Mouse (Mus musculus) heart, adult 2 months (tissue): ENCODE measurements around the gene Gm45337. TPM values are rescaled to one million over a fixed set of nuclear protein-coding genes. Genes with fewer than 3 reads are reported as not detected.

Source experiments
- DNase-seq, 2 experiments: peaks; one replicate each; pipeline ENCODE4 v3.0.0; 2021
- H3K27ac ChIP-seq: fragments of 200-600 bp; 2 replicates; pipeline ENCODE4 v1.8.1; 2022
- H3K27me3 ChIP-seq: fragments of 200-500 bp; 2 replicates; pipeline ENCODE4 v1.6.1; 2012; ENCODE audit warnings: mild to moderate bottlenecking, low read length, inconsistent platforms, mixed read lengths; ENCODE audit not compliant: control insufficient read depth, insufficient read depth
- H3K36me3 ChIP-seq: fragments of 200-500 bp; 2 replicates; pipeline ENCODE4 v1.6.1; 2012; ENCODE audit warnings: low read length, inconsistent platforms; ENCODE audit not compliant: control insufficient read depth, insufficient read depth
- H3K4me1 ChIP-seq: fragments of 200-500 bp; 2 replicates; pipeline ENCODE4 v1.6.1; 2011; ENCODE audit warnings: low read length; ENCODE audit not compliant: control insufficient read depth, insufficient read depth
- H3K4me3 ChIP-seq: fragments of 200-600 bp; 2 replicates; pipeline ENCODE4 v1.8.1; 2022
- H3K79me2 ChIP-seq: fragments of 200-500 bp; replicated peaks from 2 replicates; pipeline ENCODE4 v1.6.1; 2012; ENCODE audit warnings: mild to moderate bottlenecking, inconsistent platforms, low read length, moderate library complexity, mixed read lengths; ENCODE audit not compliant: control insufficient read depth, insufficient read depth
- H3K9ac ChIP-seq: fragments of 200-500 bp; 2 replicates; pipeline ENCODE4 v1.6.1; 2012; ENCODE audit warnings: low read depth, mild to moderate bottlenecking, control low read depth, inconsistent platforms, low read length, mixed read lengths
- CTCF ChIP-seq: fragments of 200-600 bp; IDR thresholded peaks from 2 replicates; pipeline ENCODE4 v1.8.1; 2022; ENCODE audit warnings: antibody characterized with exemption, mild to moderate bottlenecking, moderate library complexity
- POLR2A ChIP-seq: fragments of 200-500 bp; IDR thresholded peaks from 2 replicates; pipeline ENCODE4 v1.6.1; 2011; ENCODE audit warnings: mild to moderate bottlenecking, low read depth, low read length, control low read depth; ENCODE audit not compliant: insufficient read depth
- WGBS: fragments of 180-500 bp; shearing (Covaris S2); methylation state at CpG from one replicate; pipeline ENCODE4 v1.1.7; 2018; 5-methylcytosine and 5-hydroxymethylcytosine counted together
- intact Hi-C: fragments of 180-260 bp; cut with DNase I; formaldehyde crosslinking; loops from one replicate; pipeline ENCODE4 v1.15.1; 2025
- polyA plus RNA-seq: library from polyadenylated mRNA; depleted of rRNA; stranded (reverse); fragments of >200 nt; gene quantifications from 2 replicates; pipeline ENCODE4 v1.2.3, GENCODE M21; 2012; rRNA removed
- total RNA-seq, 2 experiments: library from RNA; stranded (reverse); gene quantifications; 2 replicates each; pipeline ENCODE4 v1.2.3; 2021

Gene Gm45337
- total and polyA plus RNA-seq, 3 experiments = not detected

- TF ChIP-seq CTCF (no peak), POLR2A (no peak)
- intact Hi-C loops = no loop called here
- H3K79me2 ChIP-seq = no peaks in the 10 kb centered on the region
- no peak for DNase-seq
- 28% methylated on average over 6 of the region's 6 CpGs for WGBS
- H3K9ac ChIP-seq = peak overlapping the region; percentile 99
- H3K4me1 ChIP-seq = peaks cover 22% of the 10 kb centered on the region
- peak overlapping the region; percentile 98 for H3K4me3 ChIP-seq
- no peaks in the 10 kb centered on the region for H3K27me3 ChIP-seq
- peak overlapping the region; percentile 98 for H3K27ac ChIP-seq
- no peaks in the 10 kb centered on the region for H3K36me3 ChIP-seq
Observed at GRCm38 (mm10) chr7:142093696-142094240, 50.6 kb downstream of the Gm45337 start.

Other genes starting within 250 kb of the Gm45337 start
- 10 to 100 TPM; 50.2 to 54.2 TPM for gene Tollip, start 226.1 kb downstream of the Gm45337 start, total RNA-seq
- gene Tollip, start 226.1 kb downstream of the Gm45337 start, polyA plus RNA-seq = 66.3 and 95.4 TPM in 2 replicates
- under 1 TPM; 0.07 to 0.18 TPM for gene Brsk2, start 194.9 kb downstream of the Gm45337 start, total RNA-seq
- 0.20 and 0.23 TPM in 2 replicates for gene Brsk2, start 194.9 kb downstream of the Gm45337 start, polyA plus RNA-seq
- gene Mob2, start 83.5 kb downstream of the Gm45337 start, total RNA-seq = 10 to 100 TPM; 41.9 to 44.5 TPM
- 44.8 and 58.9 TPM in 2 replicates for gene Mob2, start 83.5 kb downstream of the Gm45337 start, polyA plus RNA-seq
- 10 to 100 TPM; 37.4 to 43.2 TPM for gene Dusp8, start 48.8 kb downstream of the Gm45337 start, total RNA-seq
- gene Dusp8, start 48.8 kb downstream of the Gm45337 start, polyA plus RNA-seq = 31.4 and 38.4 TPM in 2 replicates
- not detected for gene Gm45618, start 23.9 kb downstream of the Gm45337 start, total RNA-seq
- gene Gm45618, start 23.9 kb downstream of the Gm45337 start, polyA plus RNA-seq = not detected in 2 replicates
- gene Gm39115, start 8.6 kb downstream of the Gm45337 start, total RNA-seq = not detected
- gene Gm39115, start 8.6 kb downstream of the Gm45337 start, polyA plus RNA-seq = not detected in 2 replicates
- not detected for gene Gm29735, start 12.5 kb upstream of the Gm45337 start, total RNA-seq
- gene Gm29735, start 12.5 kb upstream of the Gm45337 start, polyA plus RNA-seq = not detected in 2 replicates
- not detected for gene Gm4553, start 21.1 kb upstream of the Gm45337 start, total RNA-seq
- gene Gm4553, start 21.1 kb upstream of the Gm45337 start, polyA plus RNA-seq = not detected in 2 replicates
- not detected for gene Krtap5-2, start 31.4 kb upstream of the Gm45337 start, total RNA-seq
- gene Krtap5-2, start 31.4 kb upstream of the Gm45337 start, polyA plus RNA-seq = not detected in 2 replicates
- not detected for gene Gm10153, start 45.8 kb upstream of the Gm45337 start, total RNA-seq
- gene Gm10153, start 45.8 kb upstream of the Gm45337 start, polyA plus RNA-seq = not detected in 2 replicates
- not detected for gene Krtap5-3, start 56.8 kb upstream of the Gm45337 start, total RNA-seq
- not detected in 2 replicates for gene Krtap5-3, start 56.8 kb upstream of the Gm45337 start, polyA plus RNA-seq
- not detected for gene Gm7579, start 67.3 kb upstream of the Gm45337 start, total RNA-seq
- gene Gm7579, start 67.3 kb upstream of the Gm45337 start, polyA plus RNA-seq = not detected in 2 replicates
- gene Krtap5-5, start 85.4 kb upstream of the Gm45337 start, total RNA-seq = not detected
- gene Krtap5-5, start 85.4 kb upstream of the Gm45337 start, polyA plus RNA-seq = not detected in 2 replicates
- not detected for gene Gm40460, start 96.5 kb upstream of the Gm45337 start, total RNA-seq
- not detected in 2 replicates for gene Gm40460, start 96.5 kb upstream of the Gm45337 start, polyA plus RNA-seq
- gene Gm2431, start 113.7 kb upstream of the Gm45337 start, total RNA-seq = not detected
- gene Gm2431, start 113.7 kb upstream of the Gm45337 start, polyA plus RNA-seq = not detected in 2 replicates
- not detected for gene Gm4559, start 129.8 kb upstream of the Gm45337 start, total RNA-seq
- gene Gm4559, start 129.8 kb upstream of the Gm45337 start, polyA plus RNA-seq = not detected in 2 replicates
- gene Krtap5-1, start 152.5 kb upstream of the Gm45337 start, total RNA-seq = not detected
- gene Krtap5-1, start 152.5 kb upstream of the Gm45337 start, polyA plus RNA-seq = not detected in 2 replicates
- not detected for gene Krtap5-4, start 158.9 kb upstream of the Gm45337 start, total RNA-seq
- gene Krtap5-4, start 158.9 kb upstream of the Gm45337 start, polyA plus RNA-seq = not detected in 2 replicates
- 1 to 10 TPM; 2.2 to 3.6 TPM for gene Ifitm10, start 229.1 kb upstream of the Gm45337 start, total RNA-seq
- gene Ifitm10, start 229.1 kb upstream of the Gm45337 start, polyA plus RNA-seq = 4.9 and 6.4 TPM in 2 replicates
- 1 to 10 TPM; 3.5 to 4.9 TPM for gene Gm49369, start 238.1 kb upstream of the Gm45337 start, total RNA-seq
- gene Gm49369, start 238.1 kb upstream of the Gm45337 start, polyA plus RNA-seq = 0.23 TPM in 1 of 2 replicates, not detected in the other
- 100 to 1,000 TPM; 883 to 991 TPM for gene Ctsd, start 243.4 kb upstream of the Gm45337 start, total RNA-seq
- 1,120 and 1,462 TPM in 2 replicates for gene Ctsd, start 243.4 kb upstream of the Gm45337 start, polyA plus RNA-seq